10 mouse cellular contexts compared by ENCODE assay signal in the genomic region with DNA sequence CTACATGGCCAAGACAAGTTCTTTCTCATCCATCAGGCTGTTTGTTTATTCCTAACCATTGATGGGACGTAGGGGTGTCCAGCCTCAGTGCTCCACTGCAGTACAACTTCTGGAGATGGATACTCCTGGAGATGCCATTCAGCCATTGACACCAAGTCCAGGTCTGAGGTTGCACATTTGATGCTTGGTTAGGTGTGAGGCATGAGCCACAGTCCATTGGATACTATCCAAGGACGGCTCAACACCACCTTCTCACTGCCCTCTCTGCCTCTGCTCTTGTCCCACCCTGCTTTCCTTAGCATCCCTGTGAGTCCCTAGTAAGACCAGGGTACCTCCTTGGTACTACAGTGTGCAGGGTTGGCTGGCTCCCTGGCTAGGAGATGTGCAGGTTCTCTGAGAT. TPM values are rescaled to one million over a fixed set of nuclear protein-coding genes. Genes with fewer than 3 reads are reported as not detected.
"Had no signal": no experiment of that assay in that cellular context is flagged by ENCODE, and none has a peak within 500 bp of the region (broad histone marks: within the 10 kb centered on the region; RNA-seq: fewer than 3 reads in every experiment).

No protein-coding gene starts in this region.

- DNase-seq: lung, postnatal 14 days; right cerebral cortex, postnatal 14 days; thymus, postnatal 4 days had no signal

- H3K4me1 ChIP-seq: lung, embryonic 15.5 days; midbrain, embryonic 13.5 days had no signal

- H3K27me3 ChIP-seq: lung, embryonic 15.5 days; midbrain, embryonic 13.5 days had no signal

- ATAC-seq: hindbrain, embryonic 16.5 days; inflammation-experienced regulatory T-cells, adult 6 months; midbrain, embryonic 13.5 days had no signal

- H3K4me2 ChIP-seq: lung, embryonic 15.5 days; midbrain, embryonic 13.5 days had no signal

- H3K9ac ChIP-seq: lung, embryonic 15.5 days; midbrain, embryonic 13.5 days had no signal

- H3K27ac ChIP-seq: left cerebral cortex, adult 2 months; limb, embryonic 10.5 days; lung, embryonic 15.5 days; macrophage; midbrain, embryonic 13.5 days had no signal

- H3K9me3 ChIP-seq: limb, embryonic 10.5 days; lung, embryonic 15.5 days; midbrain, embryonic 13.5 days had no signal

- H3K4me3 ChIP-seq: left cerebral cortex, adult 2 months; limb, embryonic 10.5 days; lung, embryonic 15.5 days; midbrain, embryonic 13.5 days had no signal

RNA-seq across cellular contexts. Expression of gene Aqp1, which starts 36.3 kb away (rescaled TPM):
- polyA plus RNA-seq: inflammation-experienced regulatory T-cells, adult 6 months; macrophage had no signal
